Mouse (Mus musculus) embryonic facial prominence, embryonic 12.5 days (tissue): ENCODE data around the gene Csdc2. TPM values are rescaled to one million over a fixed set of nuclear protein-coding genes. Genes with fewer than 3 reads are reported as not detected.
"Not testable (repeated sequence)": the region's sequence is repeated elsewhere in the genome, so short reads cannot be mapped to it uniquely, and the experiment has no call there.

Experiments used
- ATAC-seq: fragments of 200-750 bp; cut with Nextera tagmentation; 2 replicates; pipeline ENCODE4 v1.8.0; 2017; ENCODE audit not compliant: insufficient number of reproducible peaks, insufficient read depth, low FRiP score, low TSS enrichment
- H3K27ac ChIP-seq: fragments of 300-500 bp; sonication (generic); 2 replicates; pipeline ENCODE4 v1.5.1; 2016; ENCODE audit warnings: mild to moderate bottlenecking
- H3K27me3 ChIP-seq: fragments of 300-500 bp; sonication (generic); 2 replicates; pipeline ENCODE4 v1.6.1; 2016; ENCODE audit warnings: mild to moderate bottlenecking, moderate library complexity
- H3K36me3 ChIP-seq: fragments of 300-500 bp; sonication (generic); 2 replicates; pipeline ENCODE4 v1.6.1; 2016; ENCODE audit warnings: mild to moderate bottlenecking
- H3K4me1 ChIP-seq: fragments of 300-500 bp; sonication (generic); 2 replicates; pipeline ENCODE4 v1.6.1; 2016
- H3K4me2 ChIP-seq: fragments of 300-500 bp; sonication (generic); replicated peaks from 2 replicates; pipeline ENCODE4 v1.6.1; 2016; ENCODE audit warnings: mild to moderate bottlenecking, moderate library complexity
- H3K4me3 ChIP-seq: fragments of 300-500 bp; sonication (generic); 2 replicates; pipeline ENCODE4 v1.5.1; 2016; ENCODE audit warnings: mild to moderate bottlenecking
- H3K9ac ChIP-seq: fragments of 300-500 bp; sonication (generic); 2 replicates; pipeline ENCODE4 v1.6.1; 2016; ENCODE audit warnings: mild to moderate bottlenecking, moderate library complexity
- H3K9me3 ChIP-seq: fragments of 300-500 bp; sonication (generic); 2 replicates; pipeline ENCODE4 v1.6.1; 2016; ENCODE audit warnings: mild to moderate bottlenecking, moderate library complexity
- WGBS: fragments of 180-500 bp; shearing (Covaris S2); methylation state at CpG from one replicate; pipeline ENCODE4 v1.1.7; 2016; 5-methylcytosine and 5-hydroxymethylcytosine counted together
- polyA plus RNA-seq: library from polyadenylated mRNA; unstranded; fragments of >200 nt; fragmentation: Nextera tagmentation; extraction: Ambion mirVana; gene quantifications from 2 replicates; pipeline ENCODE4 v1.2.1, GENCODE M21; 2016

The Csdc2 gene
- polyA plus RNA-seq, 1 experiment from 2014 or later: 12.8 TPM

GRCm38 (mm10) chr15:81975156-81975555, 38.6 kb downstream of the Csdc2 start:
- H3K4me2 ChIP-seq, ATAC-seq, H3K36me3 ChIP-seq, H3K9ac ChIP-seq, H3K9me3 ChIP-seq, H3K4me3 ChIP-seq, H3K27ac ChIP-seq, H3K27me3 ChIP-seq, H3K4me1 ChIP-seq: not testable (repeated sequence)
- WGBS: 92% methylated on average over 8 of the region's 8 CpGs

GRCm38 (mm10) chr15:81980321-81980720, 43.8 kb downstream of the Csdc2 start, which contains the start of gene 1700029P11Rik:
1700029P11Rik (plus strand) TSS chr15:81980540.
- no peak within 1 kb of the TSS for H3K9ac ChIP-seq
- no peak for ATAC-seq
- H3K27ac ChIP-seq: no peak within 1 kb of the TSS
- no peaks in the 10 kb centered on the region for H3K4me1 ChIP-seq
- no peak within 1 kb of the TSS for H3K4me3 ChIP-seq
- H3K27me3 ChIP-seq: no peaks in the 10 kb centered on the region
- no peak within 1 kb of the TSS for H3K4me2 ChIP-seq
- H3K36me3 ChIP-seq: no peaks in the 10 kb centered on the region
- 93% methylated on average over 23 of the region's 23 CpGs for WGBS
- H3K9me3 ChIP-seq: no peaks in the 10 kb centered on the region

- no peaks in the 10 kb centered on the region for H3K4me1 ChIP-seq
- no peaks in the 10 kb centered on the region for H3K36me3 ChIP-seq
- no peaks in the 10 kb centered on the region for H3K9me3 ChIP-seq
- WGBS: 48% methylated on average over 1 of the region's 1 CpGs
- no peak overlapping the region for H3K4me2 ChIP-seq
- ATAC-seq: no peak
- H3K9ac ChIP-seq: no peak overlapping the region
- no peak overlapping the region for H3K4me3 ChIP-seq
- no peak overlapping the region for H3K27ac ChIP-seq
- H3K27me3 ChIP-seq: no peaks in the 10 kb centered on the region
Measured at GRCm38 (mm10) chr15:81982173-81982572, 45.6 kb downstream of the Csdc2 start.

GRCm38 (mm10) chr15:81985267-81986161, 49.0 kb downstream of the Csdc2 start:
- H3K9ac ChIP-seq: no peak overlapping the region
- H3K27me3 ChIP-seq: no peaks in the 10 kb centered on the region
- WGBS: 56% methylated on average over 2 of the region's 2 CpGs
- H3K36me3 ChIP-seq: no peaks in the 10 kb centered on the region
- no peak overlapping the region for H3K4me2 ChIP-seq
- peak overlapping the region; percentile 30; the same call in 1 of the 2 replicates for H3K27ac ChIP-seq
- H3K4me1 ChIP-seq: no peaks in the 10 kb centered on the region
- no peak overlapping the region for H3K4me3 ChIP-seq
- no peaks in the 10 kb centered on the region for H3K9me3 ChIP-seq
- ATAC-seq: no peak

- Histone ChIP-seq H3K4me1 (no peaks in the 10 kb centered on the region), H3K9ac (no peak within 1 kb of the TSS), H3K9me3 (no peaks in the 10 kb centered on the region), H3K4me3 (no peak within 1 kb of the TSS), H3K27me3 (no peaks in the 10 kb centered on the region), H3K4me2 (no peak within 1 kb of the TSS), H3K27ac (no peak within 1 kb of the TSS), H3K36me3 (no peaks in the 10 kb centered on the region)
- WGBS: 86% methylated on average over 3 of the region's 3 CpGs
- no peak for ATAC-seq
Measured at GRCm38 (mm10) chr15:81987646-81988045, 51.1 kb downstream of the Csdc2 start, which contains the start of gene Xrcc6. Xrcc6 (plus strand) TSS chr15:81987835.

GRCm38 (mm10) chr15:81989371-81990062, 53.0 kb downstream of the Csdc2 start:
- no peak for ATAC-seq

GRCm38 (mm10) chr15:81990549-81990948, 54.0 kb downstream of the Csdc2 start:
- Histone ChIP-seq H3K4me2 (no peak overlapping the region), H3K4me1 (no peaks in the 10 kb centered on the region), H3K9ac (no peak overlapping the region), H3K27me3 (no peaks in the 10 kb centered on the region), H3K27ac (no peak overlapping the region), H3K36me3 (peaks cover 26% of the 10 kb centered on the region), H3K4me3 (no peak overlapping the region), H3K9me3 (no peaks in the 10 kb centered on the region)
- no peak for ATAC-seq
- 58% methylated on average over 7 of the region's 7 CpGs for WGBS

More at GRCm38 (mm10) chr15:81989371-81990062, 53.0 kb downstream of the Csdc2 start:
- Histone ChIP-seq H3K9me3 (no peaks in the 10 kb centered on the region), H3K9ac (no peak overlapping the region; the same call in 1 of the 2 replicates), H3K27ac (no peak overlapping the region), H3K4me1 (no peaks in the 10 kb centered on the region), H3K36me3 (peaks cover 17% of the 10 kb centered on the region), H3K4me3 (no peak overlapping the region), H3K4me2 (no peak overlapping the region), H3K27me3 (no peaks in the 10 kb centered on the region)
- WGBS: 44% methylated on average over 11 of the region's 11 CpGs

- H3K4me1 ChIP-seq: no peaks in the 10 kb centered on the region
- no peaks in the 10 kb centered on the region for H3K9me3 ChIP-seq
- no peaks in the 10 kb centered on the region for H3K27me3 ChIP-seq
- ATAC-seq: no peak
- no peak overlapping the region for H3K9ac ChIP-seq
- no peak overlapping the region for H3K27ac ChIP-seq
- no peak overlapping the region for H3K4me3 ChIP-seq
- H3K4me2 ChIP-seq: no peak overlapping the region
- H3K36me3 ChIP-seq: peaks cover 52% of the 10 kb centered on the region
- WGBS: 91% methylated on average over 6 of the region's 6 CpGs
Measured at GRCm38 (mm10) chr15:81993992-81994391, 57.4 kb downstream of the Csdc2 start.

Other genes with a start within 250 kb of the Csdc2 start
- gene Chadl, start 239.5 kb upstream of the Csdc2 start, polyA plus RNA-seq: 7.6 and 8.5 TPM in 2 replicates
- gene Zc3h7b, start 191.7 kb upstream of the Csdc2 start, polyA plus RNA-seq: 36.4 and 41.1 TPM in 2 replicates
- gene Rangap1, start 191.2 kb upstream of the Csdc2 start, polyA plus RNA-seq: 121 and 123 TPM in 2 replicates
- 29.7 and 30.9 TPM in 2 replicates for gene Tef, start 134.3 kb upstream of the Csdc2 start, polyA plus RNA-seq
- 22.9 and 23.0 TPM in 2 replicates for gene Tob2, start 78.0 kb upstream of the Csdc2 start, polyA plus RNA-seq
- 145 and 163 TPM in 2 replicates for gene Phf5a, start 64.8 kb upstream of the Csdc2 start, polyA plus RNA-seq
- gene Aco2, start 64.5 kb upstream of the Csdc2 start, polyA plus RNA-seq: 146 and 155 TPM in 2 replicates
- 59.3 and 61.3 TPM in 2 replicates for gene Polr3h, start 10.5 kb upstream of the Csdc2 start, polyA plus RNA-seq
- gene Pmm1, start 24.2 kb downstream of the Csdc2 start, polyA plus RNA-seq: 25.5 and 26.0 TPM in 2 replicates
- gene 1700029P11Rik, start 43.8 kb downstream of the Csdc2 start, polyA plus RNA-seq: not detected in 2 replicates
- gene Xrcc6, start 51.1 kb downstream of the Csdc2 start, polyA plus RNA-seq: 85.8 and 88.3 TPM in 2 replicates
- 31.6 and 34.0 TPM in 2 replicates for gene Desi1, start 97.1 kb downstream of the Csdc2 start, polyA plus RNA-seq
- gene Snu13, start 110.8 kb downstream of the Csdc2 start, polyA plus RNA-seq: 255 and 260 TPM in 2 replicates
- gene 4930407I10Rik, start 122.4 kb downstream of the Csdc2 start, polyA plus RNA-seq: 0.04 TPM in 1 of 2 replicates, not detected in the other
- gene Mei1, start 133.2 kb downstream of the Csdc2 start, polyA plus RNA-seq: 0.09 and 0.10 TPM in 2 replicates
- 26.2 and 27.0 TPM in 2 replicates for gene Ccdc134, start 191.2 kb downstream of the Csdc2 start, polyA plus RNA-seq
- 200 and 202 TPM in 2 replicates for gene Srebf2, start 210.4 kb downstream of the Csdc2 start, polyA plus RNA-seq